Mouse (Mus musculus): ENCODE data around the gene Pde6b. TPM values are rescaled to one million over a fixed set of nuclear protein-coding genes. Genes with fewer than 3 reads are reported as not detected.

The Pde6b gene
- total and polyA plus RNA-seq, 3 experiments = 0.49 TPM; not detected in 2

DNA sequence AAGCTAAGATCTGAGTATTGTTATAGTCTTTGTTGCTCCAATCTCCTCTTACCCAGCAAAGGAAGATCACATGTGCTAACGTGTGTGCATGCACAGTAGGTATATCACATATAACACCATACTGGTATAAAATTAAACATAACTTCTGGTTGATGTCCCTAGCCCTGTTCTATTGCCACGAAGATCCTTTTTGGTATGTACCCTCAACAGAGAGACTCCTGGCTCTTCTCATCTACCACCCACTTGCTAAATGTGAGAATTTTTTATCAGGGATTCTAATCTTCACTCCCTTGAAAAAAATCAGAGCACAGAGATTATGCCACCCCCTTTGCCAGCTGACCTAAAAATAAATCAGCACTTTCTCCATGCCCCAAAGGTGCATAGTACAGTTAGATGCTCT lies 18.8 kb downstream of the Pde6b start:
- Histone ChIP-seq H3K4me3 (ENCODE audit: low read depth, low read length) (no peak overlapping the region), H3K9me3 (replicated peaks) (no peaks in the 10 kb centered on the region), H3K27me3 (ENCODE audit: insufficient read depth, low read length) (peaks cover 13% of the 10 kb centered on the region; the same call in 1 of the 2 replicates), H3K36me3 (replicated peaks) (no peaks in the 10 kb centered on the region), H3K4me1 (ENCODE audit: insufficient read depth, low read depth, low read length) (peaks cover 3% of the 10 kb centered on the region)
- TF ChIP-seq CTCF (IDR thresholded peaks at IDR 0.05; ENCODE audit: low read depth, low read length) (no peak), POLR2AphosphoS5 (IDR thresholded peaks at IDR 0.05; ENCODE audit: insufficient replicate concordance, low read depth, low read length) (no peak), TAL1 (conservative IDR thresholded peaks at IDR 0.05; ENCODE audit: low read depth, low read length) (no peak), GATA2 (IDR thresholded peaks at IDR 0.05; ENCODE audit: borderline replicate concordance, low read depth, low read length) (no peak), GATA1 (IDR thresholded peaks at IDR 0.05; ENCODE audit: borderline replicate concordance, low read length) (no peak)
- DNase-seq (ENCODE audit: low spot score) (no peak), ATAC-seq (ENCODE audit: extremely low read depth, insufficient number of reproducible peaks, low FRiP score, poor library complexity, severe bottlenecking) (no peak)

- Histone ChIP-seq H3K36me3 (replicated peaks) (no peaks in the 10 kb centered on the region), H3K4me3 (ENCODE audit: low read depth, low read length) (no peak overlapping the region), H3K9me3 (replicated peaks) (no peaks in the 10 kb centered on the region), H3K27me3 (ENCODE audit: insufficient read depth, low read length) (peaks cover 10% of the 10 kb centered on the region; the same call in 1 of the 2 replicates), H3K4me1 (ENCODE audit: insufficient read depth, low read depth, low read length) (peaks cover 2% of the 10 kb centered on the region; the same call in 1 of the 2 replicates)
- no peak for DNase-seq (ENCODE audit: low spot score)
- TF ChIP-seq GATA2 (IDR thresholded peaks at IDR 0.05; ENCODE audit: borderline replicate concordance, low read depth, low read length) (no peak), POLR2AphosphoS5 (IDR thresholded peaks at IDR 0.05; ENCODE audit: insufficient replicate concordance, low read depth, low read length) (no peak), GATA1 (IDR thresholded peaks at IDR 0.05; ENCODE audit: borderline replicate concordance, low read length) (no peak), TAL1 (conservative IDR thresholded peaks at IDR 0.05; ENCODE audit: low read depth, low read length) (no peak), CTCF (IDR thresholded peaks at IDR 0.05; ENCODE audit: low read depth, low read length) (no peak)
- no peak for ATAC-seq (ENCODE audit: extremely low read depth, insufficient number of reproducible peaks, low FRiP score, poor library complexity, severe bottlenecking)
Observed at GRCm38 (mm10) chr5:108414711-108415110, 26.5 kb downstream of the Pde6b start.

GRCm38 (mm10) chr5:108422741-108423140 lies 34.5 kb downstream of the Pde6b start:
- ATAC-seq (ENCODE audit: extremely low read depth, insufficient number of reproducible peaks, low FRiP score, poor library complexity, severe bottlenecking) (no peak), DNase-seq (ENCODE audit: low spot score) (no peak)
- Histone ChIP-seq H3K4me3 (ENCODE audit: low read depth, low read length) (no peak overlapping the region), H3K4me1 (ENCODE audit: insufficient read depth, low read depth, low read length) (peaks cover 28% of the 10 kb centered on the region), H3K36me3 (replicated peaks) (peaks cover 15% of the 10 kb centered on the region), H3K9me3 (replicated peaks) (no peaks in the 10 kb centered on the region), H3K27me3 (ENCODE audit: insufficient read depth, low read length) (peaks cover 7% of the 10 kb centered on the region; the same call in 1 of the 2 replicates)
- TF ChIP-seq POLR2AphosphoS5 (IDR thresholded peaks at IDR 0.05; ENCODE audit: insufficient replicate concordance, low read depth, low read length) (no peak), GATA1 (IDR thresholded peaks at IDR 0.05; ENCODE audit: borderline replicate concordance, low read length) (no peak), TAL1 (conservative IDR thresholded peaks at IDR 0.05; ENCODE audit: low read depth, low read length) (no peak), GATA2 (IDR thresholded peaks at IDR 0.05; ENCODE audit: borderline replicate concordance, low read depth, low read length) (no peak), CTCF (IDR thresholded peaks at IDR 0.05; ENCODE audit: low read depth, low read length) (no peak)

DNA sequence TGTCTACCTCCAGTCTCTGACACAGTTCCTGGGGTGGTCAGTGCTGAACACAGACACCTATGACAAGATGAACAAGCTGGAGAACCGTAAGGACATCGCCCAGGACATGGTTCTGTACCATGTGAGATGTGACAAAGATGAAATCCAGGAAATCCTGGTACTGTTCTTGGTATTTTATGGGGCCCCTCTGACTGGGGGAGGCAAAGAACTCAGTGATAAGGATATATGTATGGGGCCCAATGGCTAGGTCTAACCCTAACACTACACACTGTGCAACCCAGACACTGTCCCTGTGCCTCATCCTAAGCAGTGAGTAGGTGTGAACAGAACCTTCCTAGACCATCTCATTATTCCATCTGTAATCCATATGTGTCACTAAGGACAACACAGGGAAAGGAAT lies 35.2 kb downstream of the Pde6b start:
- peaks cover 28% of the 10 kb centered on the region for H3K4me1 ChIP-seq (ENCODE audit: insufficient read depth, low read depth, low read length)
- H3K9me3 ChIP-seq (replicated peaks) = no peaks in the 10 kb centered on the region
- no peak for DNase-seq (ENCODE audit: low spot score)
- peaks cover 22% of the 10 kb centered on the region for H3K36me3 ChIP-seq (replicated peaks)
- H3K4me3 ChIP-seq (ENCODE audit: low read depth, low read length) = no peak overlapping the region
- TF ChIP-seq TAL1 (conservative IDR thresholded peaks at IDR 0.05; ENCODE audit: low read depth, low read length) (no peak), GATA1 (IDR thresholded peaks at IDR 0.05; ENCODE audit: borderline replicate concordance, low read length) (no peak), CTCF (IDR thresholded peaks at IDR 0.05; ENCODE audit: low read depth, low read length) (no peak), GATA2 (IDR thresholded peaks at IDR 0.05; ENCODE audit: borderline replicate concordance, low read depth, low read length) (no peak), POLR2AphosphoS5 (IDR thresholded peaks at IDR 0.05; ENCODE audit: insufficient replicate concordance, low read depth, low read length) (no peak)
- H3K27me3 ChIP-seq (ENCODE audit: insufficient read depth, low read length) = peaks cover 3% of the 10 kb centered on the region; the same call in 1 of the 2 replicates
- ATAC-seq (ENCODE audit: extremely low read depth, insufficient number of reproducible peaks, low FRiP score, poor library complexity, severe bottlenecking) = no peak

GRCm38 (mm10) chr5:108427186-108427585 lies 39.0 kb downstream of the Pde6b start:
- peaks cover 58% of the 10 kb centered on the region for H3K36me3 ChIP-seq (replicated peaks)
- H3K9me3 ChIP-seq (replicated peaks) = no peaks in the 10 kb centered on the region
- DNase-seq (ENCODE audit: low spot score) = peak; percentile 31
- H3K27me3 ChIP-seq (ENCODE audit: insufficient read depth, low read length) = no peaks in the 10 kb centered on the region
- peak; percentile 46; the same call in 1 of the 2 replicates for ATAC-seq (ENCODE audit: extremely low read depth, insufficient number of reproducible peaks, low FRiP score, poor library complexity, severe bottlenecking)
- H3K4me1 ChIP-seq (ENCODE audit: insufficient read depth, low read depth, low read length) = peaks cover 33% of the 10 kb centered on the region
- TF ChIP-seq POLR2AphosphoS5 (IDR thresholded peaks at IDR 0.05; ENCODE audit: insufficient replicate concordance, low read depth, low read length) = no peak
- no peak for TF ChIP-seq GATA2 (IDR thresholded peaks at IDR 0.05; ENCODE audit: borderline replicate concordance, low read depth, low read length)
- no peak for TF ChIP-seq TAL1 (conservative IDR thresholded peaks at IDR 0.05; ENCODE audit: low read depth, low read length)
- peak; percentile 90 for TF ChIP-seq CTCF (IDR thresholded peaks at IDR 0.05; ENCODE audit: low read depth, low read length)
- no peak for TF ChIP-seq GATA1 (IDR thresholded peaks at IDR 0.05; ENCODE audit: borderline replicate concordance, low read length)
- H3K4me3 ChIP-seq (ENCODE audit: low read depth, low read length) = no peak overlapping the region

GRCm38 (mm10) chr5:108431196-108431595 lies 43.0 kb downstream of the Pde6b start:
- TF ChIP-seq POLR2AphosphoS5 (IDR thresholded peaks at IDR 0.05; ENCODE audit: insufficient replicate concordance, low read depth, low read length) (no peak), TAL1 (conservative IDR thresholded peaks at IDR 0.05; ENCODE audit: low read depth, low read length) (no peak), GATA1 (IDR thresholded peaks at IDR 0.05; ENCODE audit: borderline replicate concordance, low read length) (no peak), CTCF (IDR thresholded peaks at IDR 0.05; ENCODE audit: low read depth, low read length) (no peak), GATA2 (IDR thresholded peaks at IDR 0.05; ENCODE audit: borderline replicate concordance, low read depth, low read length) (no peak)
- no peak for DNase-seq (ENCODE audit: low spot score)
- Histone ChIP-seq H3K9me3 (replicated peaks) (no peaks in the 10 kb centered on the region), H3K27me3 (ENCODE audit: insufficient read depth, low read length) (peaks cover 4% of the 10 kb centered on the region), H3K4me3 (ENCODE audit: low read depth, low read length) (no peak overlapping the region), H3K36me3 (replicated peaks) (peaks cover 70% of the 10 kb centered on the region), H3K4me1 (ENCODE audit: insufficient read depth, low read depth, low read length) (peaks cover 32% of the 10 kb centered on the region)
- ATAC-seq (ENCODE audit: extremely low read depth, insufficient number of reproducible peaks, low FRiP score, poor library complexity, severe bottlenecking) = no peak

Measured in G1E (cell line).